Mouse (Mus musculus) G1E (cell line): ENCODE measurements around the gene Myl9.

ENCODE experiments used
- CTCF ChIP-seq: IDR thresholded peaks from 2 replicates; pipeline ENCODE4 v1.5.1; 2012; ENCODE audit warnings: low read depth, low read length, inconsistent platforms, mixed read lengths
- GATA1 ChIP-seq: IDR thresholded peaks from 2 replicates; pipeline ENCODE4 v1.6.1; 2012; ENCODE audit warnings: borderline replicate concordance, low read length, inconsistent platforms, mixed read lengths
- GATA2 ChIP-seq: IDR thresholded peaks from 2 replicates; pipeline ENCODE4 v1.6.1; 2012; ENCODE audit warnings: low read depth, low read length, inconsistent platforms, borderline replicate concordance
- TAL1 ChIP-seq: conservative IDR thresholded peaks from 2 replicates; pipeline ENCODE4 v1.6.1; 2012; ENCODE audit warnings: low read depth, low read length, inconsistent platforms, mixed read lengths

GRCm38 (mm10) chr2:156769274-156769673, 5.9 kb upstream of the Myl9 start:
- no peak for TF ChIP-seq CTCF
- no peak for TF ChIP-seq TAL1
- TF ChIP-seq GATA2, result no peak
- no peak for TF ChIP-seq GATA1
